Mouse (Mus musculus) kidney, adult 2 months (tissue): ENCODE data around the gene Lama4. TPM values are rescaled to one million over a fixed set of nuclear protein-coding genes. Genes with fewer than 3 reads are reported as not detected.

Source experiments
- DNase-seq: peaks from one replicate; pipeline ENCODE4 v3.0.0; 2021
- H3K27ac ChIP-seq: fragments of 200-500 bp; 2 replicates; pipeline ENCODE4 v1.5.1; 2012; ENCODE audit warnings: low read depth, low read length, control low read depth, inconsistent platforms; ENCODE audit not compliant: insufficient read depth
- H3K27me3 ChIP-seq: fragments of 200-500 bp; replicated peaks from 2 replicates; pipeline ENCODE4 v1.6.1; 2012; ENCODE audit warnings: mild to moderate bottlenecking, moderate library complexity, low read length, inconsistent platforms; ENCODE audit not compliant: control insufficient read depth, insufficient read depth
- H3K36me3 ChIP-seq: fragments of 200-500 bp; 2 replicates; pipeline ENCODE4 v1.6.1; 2012; ENCODE audit warnings: mild to moderate bottlenecking, moderate library complexity, low read length, inconsistent platforms; ENCODE audit not compliant: control insufficient read depth, insufficient read depth
- H3K4me1 ChIP-seq: fragments of 200-500 bp; 2 replicates; pipeline ENCODE4 v1.6.1; 2011; ENCODE audit warnings: low read length; ENCODE audit not compliant: control insufficient read depth, insufficient read depth
- H3K4me3 ChIP-seq: fragments of 200-500 bp; 2 replicates; pipeline ENCODE4 v1.5.1; 2011; ENCODE audit warnings: mild to moderate bottlenecking, low read depth, low read length, control low read depth; ENCODE audit not compliant: insufficient read depth
- CTCF ChIP-seq: fragments of 200-500 bp; conservative IDR thresholded peaks from 2 replicates; pipeline ENCODE4 v1.5.1; 2011; ENCODE audit warnings: low read depth, mild to moderate bottlenecking, control low read depth, low read length, moderate library complexity, mixed read lengths; ENCODE audit not compliant: insufficient read depth, insufficient read length
- POLR2A ChIP-seq: fragments of 200-500 bp; IDR thresholded peaks from one replicate; pipeline ENCODE4 v1.6.1; 2011; ENCODE audit warnings: low read depth, low read length, control low read depth
- WGBS: fragments of 180-500 bp; shearing (Covaris S2); methylation state at CpG from one replicate; pipeline ENCODE4 v1.1.7; 2018; 5-methylcytosine and 5-hydroxymethylcytosine counted together
- polyA plus RNA-seq: library from polyadenylated mRNA; depleted of rRNA; stranded (reverse); fragments of >200 nt; gene quantifications from 2 replicates; pipeline ENCODE4 v1.2.3, GENCODE M21; 2012; rRNA removed

The Lama4 gene
- polyA plus RNA-seq, 1 experiment = 8.1 TPM

DNA sequence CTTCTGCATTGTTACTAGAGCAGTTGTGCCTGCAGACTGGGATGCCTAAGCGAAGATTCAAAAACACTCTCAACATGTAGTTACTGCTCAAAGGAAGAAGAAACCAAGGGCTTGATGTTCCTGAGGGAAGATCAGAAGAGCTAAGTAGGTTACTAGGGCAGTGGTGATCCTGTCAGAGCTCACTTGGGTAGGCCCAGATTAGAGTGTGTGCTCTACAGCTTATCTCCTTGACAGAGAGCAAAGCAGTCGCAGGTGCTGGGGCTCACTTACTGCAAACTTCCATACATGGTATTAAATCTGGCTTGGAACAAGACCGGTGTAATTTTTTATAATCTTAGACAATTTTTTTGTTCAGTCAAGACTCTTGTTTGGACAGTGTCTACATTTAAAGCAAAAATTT, 172.5 kb downstream of the Lama4 start:
- H3K4me3 ChIP-seq = no peak overlapping the region
- WGBS = 98% methylated on average over 3 of the region's 3 CpGs

DNA sequence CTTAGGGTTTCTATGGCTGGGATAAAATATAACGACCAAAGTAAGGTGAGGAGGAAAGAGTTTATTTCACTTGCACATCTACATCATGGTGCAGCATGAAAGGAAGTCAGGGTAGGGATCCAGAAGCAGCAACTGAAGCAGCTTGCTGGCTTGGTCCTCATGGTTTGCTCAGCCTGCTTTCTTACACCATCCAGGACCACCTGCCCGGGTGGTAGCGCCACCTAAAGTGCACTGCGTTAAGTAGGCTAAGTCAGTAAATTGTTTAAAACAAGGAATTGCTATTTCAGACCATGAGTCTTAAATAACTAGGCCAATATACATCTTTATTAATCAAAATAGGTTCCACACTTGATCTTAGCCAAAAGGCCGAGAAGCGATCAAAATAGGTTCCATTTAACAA, 173.4 kb downstream of the Lama4 start:
- no peaks in the 10 kb centered on the region for H3K4me1 ChIP-seq
- no peaks in the 10 kb centered on the region for H3K27me3 ChIP-seq
- no peak overlapping the region for H3K4me3 ChIP-seq
- WGBS = 88% methylated on average over 6 of the region's 6 CpGs
- TF ChIP-seq POLR2A = no peak
- no peak for TF ChIP-seq CTCF
- no peak for DNase-seq
- no peak overlapping the region for H3K27ac ChIP-seq
- no peaks in the 10 kb centered on the region for H3K36me3 ChIP-seq

More for the DNA sequence above, 172.5 kb downstream of the Lama4 start:
- no peak for TF ChIP-seq POLR2A
- TF ChIP-seq CTCF = no peak
- Histone ChIP-seq H3K4me1 (no peaks in the 10 kb centered on the region; the same call in 1 of the 2 replicates), H3K27ac (no peak overlapping the region), H3K27me3 (no peaks in the 10 kb centered on the region), H3K36me3 (no peaks in the 10 kb centered on the region)
- no peak for DNase-seq

DNA sequence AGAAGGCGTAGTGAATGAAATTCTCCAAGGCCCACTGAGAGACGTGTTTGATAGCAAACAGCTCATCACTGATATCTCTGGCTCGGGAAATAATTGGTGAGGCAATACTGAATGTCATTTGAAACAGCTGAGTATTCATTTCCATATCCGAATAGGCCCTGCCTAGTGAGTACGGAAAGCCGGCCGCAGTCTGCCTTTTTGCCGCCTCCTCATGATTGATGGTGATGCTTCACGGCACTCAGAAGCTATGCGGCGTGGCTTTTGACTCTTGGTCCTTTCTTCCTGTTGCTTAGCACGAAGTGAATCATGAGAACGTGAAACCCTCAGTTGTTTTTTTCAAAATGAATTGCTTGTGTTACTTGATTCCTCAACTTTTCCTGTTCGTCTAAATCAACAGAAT, 175.5 kb downstream of the Lama4 start:
- H3K27ac ChIP-seq = no peak overlapping the region
- 78% methylated on average over 14 of the region's 14 CpGs for WGBS
- H3K4me1 ChIP-seq = no peaks in the 10 kb centered on the region
- no peak overlapping the region for H3K4me3 ChIP-seq
- no peak for DNase-seq
- TF ChIP-seq CTCF (no peak), POLR2A (no peak)
- H3K27me3 ChIP-seq = no peaks in the 10 kb centered on the region
- no peaks in the 10 kb centered on the region for H3K36me3 ChIP-seq

DNA sequence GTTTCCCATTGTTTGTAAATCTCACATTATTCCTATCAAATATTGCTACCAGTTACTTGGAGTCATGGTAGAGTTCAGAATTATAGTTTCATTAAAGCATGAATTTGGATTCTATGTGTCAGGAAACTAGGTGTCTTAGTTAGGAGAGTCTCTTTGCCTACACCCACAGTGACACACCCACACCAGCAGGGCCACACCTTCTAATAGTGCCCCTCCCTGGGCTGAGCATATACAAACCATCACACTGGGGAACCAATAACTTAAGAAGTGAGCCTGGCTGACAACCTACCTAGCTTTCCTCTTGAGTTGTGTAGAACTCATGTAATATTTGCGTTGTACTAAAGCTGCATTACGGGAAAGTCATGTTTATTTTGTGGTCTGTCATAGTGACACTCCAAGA, 176.1 kb downstream of the Lama4 start:
- Histone ChIP-seq H3K27me3 (no peaks in the 10 kb centered on the region), H3K4me3 (no peak overlapping the region), H3K36me3 (no peaks in the 10 kb centered on the region), H3K27ac (no peak overlapping the region), H3K4me1 (no peaks in the 10 kb centered on the region)
- DNase-seq = no peak
- TF ChIP-seq POLR2A (no peak), CTCF (no peak)
- WGBS = 99% methylated on average over 2 of the region's 2 CpGs

DNA sequence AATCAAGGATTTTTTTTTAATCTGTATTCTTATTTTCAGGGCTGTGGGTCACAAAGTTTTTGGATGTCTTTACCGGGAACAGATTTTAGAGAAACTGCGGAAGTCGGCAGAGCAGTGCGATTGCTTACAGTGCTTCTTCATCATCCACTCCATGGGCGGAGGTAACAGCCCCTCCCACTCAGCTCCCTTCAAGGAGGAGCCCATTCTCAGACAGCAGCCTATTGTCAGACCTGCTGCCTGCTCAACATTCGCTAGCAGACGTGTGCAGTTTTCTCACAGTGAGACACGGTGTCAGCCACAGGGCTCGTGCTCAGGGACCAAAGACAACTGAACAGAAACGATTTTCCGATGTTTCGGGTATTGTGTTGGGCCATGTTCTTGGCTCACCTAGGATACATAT, 176.9 kb downstream of the Lama4 start:
- no peak overlapping the region for H3K27ac ChIP-seq
- no peak for DNase-seq
- H3K27me3 ChIP-seq = no peaks in the 10 kb centered on the region
- no peaks in the 10 kb centered on the region for H3K4me1 ChIP-seq
- H3K36me3 ChIP-seq = no peaks in the 10 kb centered on the region
- no peak for TF ChIP-seq POLR2A
- TF ChIP-seq CTCF = no peak
- 93% methylated on average over 12 of the region's 12 CpGs for WGBS
- no peak overlapping the region for H3K4me3 ChIP-seq

DNA sequence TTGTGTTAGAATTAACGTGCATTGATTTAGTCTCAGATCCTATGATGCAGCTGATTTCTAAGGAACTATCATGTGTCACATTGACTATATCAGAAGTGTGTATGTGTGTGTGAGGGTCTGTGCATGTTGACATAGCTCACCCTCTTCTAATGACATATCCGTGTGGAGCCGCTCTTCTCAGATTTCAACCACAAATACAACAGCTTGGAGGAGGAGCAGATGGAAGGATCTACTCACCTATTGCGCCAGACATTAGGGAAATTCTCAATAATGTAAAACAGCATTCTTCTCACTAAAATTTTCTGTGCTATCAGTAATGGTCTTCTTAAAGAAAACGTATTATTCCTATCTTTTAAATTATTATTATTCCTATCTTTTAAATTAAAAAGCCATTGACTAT, 191.4 kb downstream of the Lama4 start:
- Histone ChIP-seq H3K36me3 (no peaks in the 10 kb centered on the region), H3K4me3 (no peak overlapping the region), H3K27ac (no peak overlapping the region), H3K4me1 (no peaks in the 10 kb centered on the region), H3K27me3 (no peaks in the 10 kb centered on the region)
- TF ChIP-seq POLR2A = no peak
- TF ChIP-seq CTCF = no peak
- WGBS = 79% methylated on average over 5 of the region's 5 CpGs
- DNase-seq = no peak

DNA sequence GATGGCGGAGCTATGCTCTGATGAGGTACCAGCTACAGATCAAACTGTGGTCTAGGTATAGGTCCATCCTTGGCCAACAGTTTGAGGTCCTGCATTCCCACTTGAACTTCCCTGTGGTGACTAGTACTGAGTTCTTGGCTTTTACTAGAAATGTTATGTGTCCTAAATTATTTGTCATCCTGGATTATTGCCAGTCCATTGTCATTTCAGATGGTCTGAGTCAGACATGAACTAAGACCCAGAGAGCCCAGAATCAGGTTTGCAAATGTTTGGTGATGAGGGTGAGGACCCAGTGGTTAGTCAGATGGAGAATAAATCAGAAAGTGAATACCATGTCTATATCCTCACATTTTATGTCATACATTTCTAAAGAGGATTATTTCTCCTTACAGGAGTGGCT, 192.0 kb downstream of the Lama4 start:
- 96% methylated on average over 1 of the region's 1 CpGs for WGBS
- Histone ChIP-seq H3K36me3 (no peaks in the 10 kb centered on the region), H3K4me3 (no peak overlapping the region), H3K27me3 (no peaks in the 10 kb centered on the region), H3K27ac (no peak overlapping the region), H3K4me1 (no peaks in the 10 kb centered on the region)
- no peak for TF ChIP-seq POLR2A
- no peak for TF ChIP-seq CTCF
- no peak for DNase-seq

DNA sequence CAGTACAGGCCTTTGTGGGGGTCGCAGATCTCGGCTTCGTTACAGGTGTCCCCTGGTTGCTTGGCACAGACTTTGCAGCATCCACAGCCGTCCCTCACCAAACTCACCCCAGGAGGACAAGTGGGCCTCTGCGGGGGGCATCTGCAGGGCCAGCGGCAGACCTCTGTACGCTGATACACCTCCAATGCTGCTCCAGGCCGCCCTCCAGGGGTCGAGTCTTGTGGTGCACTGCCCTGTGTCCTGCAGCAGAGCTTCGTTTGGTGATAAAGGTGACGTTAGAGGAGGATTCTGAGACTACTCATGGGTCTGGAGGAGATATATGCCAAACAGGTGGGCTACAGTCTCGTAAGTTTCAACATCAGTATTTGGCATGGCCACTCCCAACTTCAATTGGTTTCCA, 193.0 kb downstream of the Lama4 start:
- H3K4me3 ChIP-seq = no peak overlapping the region
- DNase-seq = no peak
- no peaks in the 10 kb centered on the region for H3K27me3 ChIP-seq
- no peaks in the 10 kb centered on the region for H3K4me1 ChIP-seq
- H3K36me3 ChIP-seq = no peaks in the 10 kb centered on the region
- TF ChIP-seq POLR2A = no peak
- TF ChIP-seq CTCF = no peak
- 78% methylated on average over 12 of the region's 12 CpGs for WGBS
- H3K27ac ChIP-seq = no peak overlapping the region

Other genes with a start within 250 kb of the Lama4 start
- gene Rfpl4b, start 143.7 kb upstream of the Lama4 start, polyA plus RNA-seq = not detected in 2 replicates
- gene Fam229b, start 168.4 kb downstream of the Lama4 start, polyA plus RNA-seq = 5.4 and 7.2 TPM in 2 replicates
- 1.3 TPM in 2 replicates for gene Tube1, start 168.5 kb downstream of the Lama4 start, polyA plus RNA-seq
- gene Ccn6, start 198.3 kb downstream of the Lama4 start, polyA plus RNA-seq = 0.05 and 0.16 TPM in 2 replicates